Mouse (Mus musculus): ENCODE data around the gene Rnf213. TPM values are rescaled to one million over a fixed set of nuclear protein-coding genes. Genes with fewer than 3 reads are reported as not detected.

Rnf213 gene
- polyA plus RNA-seq, 1 experiment from 2014 or later = 20.5 TPM

GRCm38 (mm10) chr11:119435880-119436872 lies 43.3 kb downstream of the Rnf213 start:
- in situ Hi-C loops (cut with MboI; ENCODE audit: low pct_unique_long_range_greater_than_20kb) = no loop called here
- TF ChIP-seq CTCF (IDR thresholded peaks at IDR 0.05) = no peak
- POLR2A ChIA-PET = interaction anchor here (1.3 to 1.7 kb wide), 2 partner anchors 10 to 21 kb away, joined by 3 to 5 read pairs; no protein-coding TSS in a partner anchor
- no peak for ATAC-seq
- CTCF ChIA-PET = interaction anchor here (1.1 to 1.9 kb wide), 4 partner anchors 9 to 16 kb away, joined by 3 to 4 read pairs (median 4); no protein-coding TSS in a partner anchor
- DNase-seq (ENCODE audit: low read depth, low spot score) = no peak
- no peaks in the 10 kb centered on the region for H3K27me3 ChIP-seq

GRCm38 (mm10) chr11:119438776-119439175 lies 45.9 kb downstream of the Rnf213 start:
- DNase-seq (ENCODE audit: low read depth, low spot score) = no peak
- ATAC-seq = no peak
- in situ Hi-C loops (cut with MboI; ENCODE audit: low pct_unique_long_range_greater_than_20kb) = no loop called here
- POLR2A ChIA-PET = no interaction called here
- no peak for TF ChIP-seq CTCF (IDR thresholded peaks at IDR 0.05)
- CTCF ChIA-PET = interaction anchor here (0.9 kb wide), 1 partner anchor 12 kb away, joined by 3 read pairs; no protein-coding TSS in a partner anchor
- no peaks in the 10 kb centered on the region for H3K27me3 ChIP-seq

GRCm38 (mm10) chr11:119442199-119442598 lies 49.3 kb downstream of the Rnf213 start:
- in situ Hi-C loops (cut with MboI; ENCODE audit: low pct_unique_long_range_greater_than_20kb) = no loop called here
- H3K27me3 ChIP-seq = no peaks in the 10 kb centered on the region
- no peak for ATAC-seq

GRCm38 (mm10) chr11:119443442-119443841 lies 50.5 kb downstream of the Rnf213 start:
- CTCF ChIA-PET = interaction anchor here (1.5 kb wide), 1 partner anchor 9 kb away, joined by 3 read pairs; no protein-coding TSS in a partner anchor

More at GRCm38 (mm10) chr11:119442199-119442598, 49.3 kb downstream of the Rnf213 start:
- no peak for DNase-seq (ENCODE audit: low read depth, low spot score)
- no peak for TF ChIP-seq CTCF (IDR thresholded peaks at IDR 0.05)
- ChIA-PET CTCF (interaction anchor here (0.7 to 0.8 kb wide), 2 partner anchors 9 to 11 kb away, joined by 3 read pairs; no protein-coding TSS in a partner anchor), POLR2A (interaction anchor here (0.6 kb wide), 1 partner anchor 23 kb away, joined by 3 read pairs; no protein-coding TSS in a partner anchor)

GRCm38 (mm10) chr11:119456097-119456496 lies 63.2 kb downstream of the Rnf213 start:
- DNase-seq (ENCODE audit: low read depth, low spot score) (no peak), ATAC-seq (no peak)
- in situ Hi-C loops (cut with MboI; ENCODE audit: low pct_unique_long_range_greater_than_20kb) = no loop called here
- H3K27me3 ChIP-seq = no peaks in the 10 kb centered on the region
- POLR2A ChIA-PET = no interaction called here
- CTCF ChIA-PET = no interaction called here
- TF ChIP-seq CTCF (IDR thresholded peaks at IDR 0.05) = no peak

More at GRCm38 (mm10) chr11:119443442-119443841, 50.5 kb downstream of the Rnf213 start:
- POLR2A ChIA-PET = no interaction called here
- TF ChIP-seq CTCF (IDR thresholded peaks at IDR 0.05) = no peak
- ATAC-seq = no peak
- DNase-seq (ENCODE audit: low read depth, low spot score) = no peak
- in situ Hi-C loops (cut with MboI; ENCODE audit: low pct_unique_long_range_greater_than_20kb) = no loop called here
- H3K27me3 ChIP-seq = no peaks in the 10 kb centered on the region

GRCm38 (mm10) chr11:119477876-119478275 lies 85.0 kb downstream of the Rnf213 start:
- CTCF ChIA-PET = interaction anchor here (0.8 kb wide), 1 partner anchor 428 kb away, joined by 3 read pairs; no protein-coding TSS in a partner anchor
- TF ChIP-seq CTCF (IDR thresholded peaks at IDR 0.05) = no peak
- ATAC-seq = no peak

GRCm38 (mm10) chr11:119490861-119491689 lies 98.2 kb downstream of the Rnf213 start, which contains the start of gene Endov:
Gene Endov (plus strand): TSS chr11:119491347.
- TF ChIP-seq CTCF (IDR thresholded peaks at IDR 0.05) = peak; percentile 99
- in situ Hi-C loops (cut with MboI; ENCODE audit: low pct_unique_long_range_greater_than_20kb) = loop anchor here (10.0 kb wide), 1 partner anchor 504 kb away; no protein-coding TSS in a partner anchor
- POLR2A ChIA-PET = no interaction called here
- CTCF ChIA-PET = interaction anchor here (0.7 to 1.4 kb wide), 6 partner anchors 9 to 418 kb away, joined by 3 to 5 read pairs (median 3); no protein-coding TSS in a partner anchor
- ATAC-seq (peak; percentile 90), DNase-seq (ENCODE audit: low read depth, low spot score) (peak; percentile 64)
- no peaks in the 10 kb centered on the region for H3K27me3 ChIP-seq

More at GRCm38 (mm10) chr11:119477876-119478275, 85.0 kb downstream of the Rnf213 start:
- in situ Hi-C loops (cut with MboI; ENCODE audit: low pct_unique_long_range_greater_than_20kb) = no loop called here
- no peaks in the 10 kb centered on the region for H3K27me3 ChIP-seq
- no peak for DNase-seq (ENCODE audit: low read depth, low spot score)
- POLR2A ChIA-PET = no interaction called here

GRCm38 (mm10) chr11:119491690-119492087 lies 98.8 kb downstream of the Rnf213 start:
- no peak for DNase-seq (ENCODE audit: low read depth, low spot score)
- CTCF ChIA-PET = interaction anchor here (0.7 to 1.4 kb wide), 3 partner anchors 8 to 418 kb away, joined by 3 to 5 read pairs (median 3); no protein-coding TSS in a partner anchor
- POLR2A ChIA-PET = no interaction called here
- in situ Hi-C loops (cut with MboI; ENCODE audit: low pct_unique_long_range_greater_than_20kb) = loop anchor here (10.0 kb wide), 1 partner anchor 503 kb away; no protein-coding TSS in a partner anchor
- H3K27me3 ChIP-seq = no peaks in the 10 kb centered on the region
- peak; percentile 23 for ATAC-seq
- TF ChIP-seq CTCF (IDR thresholded peaks at IDR 0.05) = no peak

- no peaks in the 10 kb centered on the region for H3K27me3 ChIP-seq
- in situ Hi-C loops (cut with MboI; ENCODE audit: low pct_unique_long_range_greater_than_20kb) = loop anchor here (10.0 kb wide), 1 partner anchor 502 kb away; no protein-coding TSS in a partner anchor
Observed at GRCm38 (mm10) chr11:119492830-119493229, 99.9 kb downstream of the Rnf213 start.

More at GRCm38 (mm10) chr11:119492830-119493229, 99.9 kb downstream of the Rnf213 start:
- no peak for TF ChIP-seq CTCF (IDR thresholded peaks at IDR 0.05)
- no peak for DNase-seq (ENCODE audit: low read depth, low spot score)
- ATAC-seq = no peak
- CTCF ChIA-PET = no interaction called here
- POLR2A ChIA-PET = no interaction called here
